ENCODE assay signal across 14 mouse cellular contexts in genomic region chr2:77928352-77928751, GRCm38 (mm10).
"Had no signal": no experiment of that assay in that cellular context is flagged by ENCODE, and none has a peak within 500 bp of the region (broad histone marks: within the 10 kb centered on the region; RNA-seq: fewer than 3 reads in every experiment).

No protein-coding gene starts in this region.

- DNase-seq: gastrocnemius, postnatal 14 days; gastrocnemius, postnatal 36 days; heart, adult 18-20 months; heart, postnatal 14 days; heart, postnatal 36 days; kidney, adult 18-20 months; kidney, adult 8-10 months; kidney, postnatal 10 days; kidney, postnatal 25 days; kidney, postnatal 4 days; liver; liver, embryonic 13.5 days had no signal

- ATAC-seq: hindbrain, postnatal 0 days; intestine, embryonic 16.5 days had no signal
